Mouse (Mus musculus) spleen, adult 12 weeks (tissue): Measurements from ENCODE around the gene Trio.

Experiments
- DNase-seq: peaks from one replicate; pipeline ENCODE4 v3.0.0; 2022; ENCODE audit warnings: low spot score

Trio gene

DNA sequence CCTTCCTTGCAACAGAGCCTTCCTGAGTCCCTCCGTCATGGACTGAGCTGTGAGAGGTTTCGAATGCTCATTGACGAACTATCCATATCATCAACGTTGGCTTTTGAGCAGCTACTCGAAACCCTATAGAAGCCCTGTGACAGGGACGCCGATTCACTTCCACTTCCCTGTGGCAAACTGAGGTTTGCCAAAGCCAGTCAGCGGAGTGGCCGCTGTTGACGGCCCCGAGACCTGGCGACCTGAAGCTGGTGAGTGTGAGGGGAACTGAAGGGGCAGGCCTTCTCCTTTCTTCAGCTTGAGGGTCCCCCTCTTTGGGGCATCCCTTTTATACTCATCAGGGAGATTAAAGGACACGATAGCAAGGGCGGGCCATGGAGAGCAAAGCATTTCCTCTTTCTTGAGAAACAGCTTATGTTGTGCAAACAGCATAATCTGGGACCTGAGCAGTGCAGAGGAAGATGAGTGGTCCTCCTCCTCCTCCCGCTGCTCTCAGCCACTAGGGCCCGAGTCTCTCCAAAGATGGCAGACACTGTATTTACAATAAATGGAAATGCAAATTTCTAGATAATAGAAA lies 151.8 kb downstream of the Trio start:
- no peak for DNase-seq

DNA sequence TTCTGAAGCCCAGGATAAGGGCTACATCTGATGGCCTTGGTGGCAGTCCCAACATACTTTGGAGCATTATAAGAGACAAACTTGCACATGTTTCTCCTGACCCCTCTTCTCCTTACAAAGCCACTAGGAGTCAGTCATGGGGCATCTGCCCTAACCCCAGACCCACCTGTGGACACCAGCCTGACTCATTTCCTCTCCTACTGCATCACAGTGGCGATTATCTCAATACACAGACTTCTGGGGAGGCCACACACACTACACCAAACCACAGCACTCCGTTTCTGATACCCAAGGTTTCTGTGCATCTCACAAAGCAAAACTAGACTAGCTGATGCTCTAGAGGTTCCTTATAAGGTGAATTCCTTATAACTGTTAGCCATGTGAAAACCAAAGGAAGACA lies 153.4 kb downstream of the Trio start:
- DNase-seq: no peak

DNA sequence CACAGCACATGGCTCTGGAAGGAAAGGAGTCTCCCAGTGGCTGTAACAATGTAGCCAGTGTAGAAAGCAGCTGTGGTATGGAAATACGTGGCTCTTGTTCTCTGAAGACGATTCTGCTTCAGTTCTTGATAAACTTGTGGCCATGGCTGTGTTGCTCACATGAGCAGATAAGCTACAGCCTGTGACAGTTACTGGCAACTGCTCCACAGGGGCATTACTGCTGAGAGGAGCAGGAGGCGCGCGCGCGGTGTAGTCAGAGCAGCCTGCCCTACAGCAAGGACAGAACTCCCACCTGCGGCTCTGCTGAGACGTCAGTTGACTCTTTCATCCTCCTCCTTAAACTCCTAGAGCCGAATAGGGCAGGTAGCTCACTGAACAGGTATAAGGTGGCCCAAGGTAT lies 153.9 kb downstream of the Trio start:
- no peak for DNase-seq

- DNase-seq: no peak
Measured at GRCm38 (mm10) chr15:27871260-27871659, 154.4 kb downstream of the Trio start.

GRCm38 (mm10) chr15:27869001-27869400 lies 156.6 kb downstream of the Trio start:
- DNase-seq: no peak

DNA sequence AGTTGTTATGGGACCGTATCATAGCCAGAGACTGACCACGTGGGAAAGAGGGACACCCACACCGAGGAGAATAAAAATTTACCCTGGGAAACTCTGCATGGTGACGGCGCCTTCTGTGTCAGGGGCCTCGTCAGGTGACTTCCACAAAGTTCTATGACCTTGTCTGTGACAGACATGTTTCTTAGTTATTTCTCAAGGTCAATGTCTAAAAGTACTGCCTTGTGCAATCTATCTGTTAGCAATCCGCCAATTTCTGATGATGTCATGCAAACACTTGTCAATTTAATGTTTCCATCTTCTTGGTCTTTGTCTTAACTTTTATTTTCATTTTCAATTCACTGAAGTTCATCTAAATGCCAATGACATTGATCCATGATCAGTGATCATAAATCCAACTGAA lies 157.8 kb downstream of the Trio start:
- DNase-seq: no peak

- DNase-seq: no peak
Measured at GRCm38 (mm10) chr15:27866471-27866870, 159.2 kb downstream of the Trio start.

DNA sequence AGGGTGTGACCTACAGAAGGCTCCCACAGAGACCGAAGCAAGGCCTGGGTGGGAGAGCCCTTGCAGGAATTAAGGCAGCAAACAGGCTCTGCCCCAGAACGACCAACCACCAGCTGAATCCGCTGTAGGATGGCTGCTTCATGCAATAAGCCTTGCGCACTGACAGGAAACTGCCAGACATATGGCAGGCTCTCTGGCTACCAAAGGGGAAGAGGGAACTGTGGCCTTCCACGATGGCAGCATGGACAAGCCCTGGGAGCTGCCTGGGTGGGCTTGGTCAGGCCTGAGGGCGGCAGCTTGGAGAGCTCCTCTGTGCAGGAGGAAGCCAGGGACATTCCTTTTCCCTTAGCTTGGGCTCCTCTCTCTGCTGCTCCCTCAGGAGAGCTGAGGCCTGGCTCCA lies 159.6 kb downstream of the Trio start:
- no peak for DNase-seq

GRCm38 (mm10) chr15:27864397-27864796 lies 161.3 kb downstream of the Trio start:
- DNase-seq: no peak

- no peak for DNase-seq
Measured at GRCm38 (mm10) chr15:27862949-27863348, 162.7 kb downstream of the Trio start.

DNA sequence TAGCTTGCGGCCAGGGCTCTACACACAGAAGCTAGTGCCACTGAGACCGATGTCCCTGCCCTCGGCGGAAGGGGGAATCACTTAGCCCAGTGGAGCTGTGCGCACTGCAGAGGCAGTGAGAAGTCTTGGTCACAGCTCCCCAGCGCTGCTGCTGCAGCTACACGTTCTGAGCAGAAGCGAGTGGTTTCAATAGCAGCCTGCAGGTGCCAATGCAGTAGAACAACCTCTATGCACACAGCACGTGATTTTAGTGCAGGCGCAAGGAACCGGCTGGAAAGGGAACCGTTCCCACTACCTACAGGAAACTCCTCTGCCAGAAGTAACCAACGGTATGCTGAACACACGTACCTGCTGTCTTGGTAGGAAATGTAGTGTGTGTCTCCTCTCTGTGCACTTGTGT lies 165.2 kb downstream of the Trio start:
- no peak for DNase-seq

DNA sequence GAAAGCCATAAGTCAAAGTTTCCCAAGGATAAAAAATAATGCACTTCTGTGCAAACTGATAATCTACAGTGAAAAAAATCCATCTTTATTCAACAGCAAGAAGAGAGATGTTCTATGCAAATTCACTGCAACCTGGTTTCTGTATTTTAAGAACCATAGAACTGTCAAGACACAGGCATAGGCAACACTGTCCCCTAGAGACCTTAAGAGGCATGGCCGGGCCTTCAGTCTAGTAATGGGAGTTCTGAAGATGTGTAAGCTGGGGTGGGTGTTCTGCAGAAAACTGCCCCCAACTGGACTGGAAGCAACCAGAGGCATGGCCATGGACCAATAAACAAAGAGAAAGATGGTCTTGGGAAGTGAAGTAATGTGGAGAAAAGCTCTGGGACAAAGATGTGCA lies 166.1 kb downstream of the Trio start:
- DNase-seq: no peak

GRCm38 (mm10) chr15:27859115-27859514 lies 166.5 kb downstream of the Trio start:
- DNase-seq: no peak

GRCm38 (mm10) chr15:27858179-27858819 lies 167.3 kb downstream of the Trio start:
- no peak for DNase-seq

- no peak for DNase-seq
Measured at GRCm38 (mm10) chr15:27857242-27857641, 168.4 kb downstream of the Trio start.

GRCm38 (mm10) chr15:27856050-27856787 lies 169.4 kb downstream of the Trio start:
- DNase-seq: no peak

DNA sequence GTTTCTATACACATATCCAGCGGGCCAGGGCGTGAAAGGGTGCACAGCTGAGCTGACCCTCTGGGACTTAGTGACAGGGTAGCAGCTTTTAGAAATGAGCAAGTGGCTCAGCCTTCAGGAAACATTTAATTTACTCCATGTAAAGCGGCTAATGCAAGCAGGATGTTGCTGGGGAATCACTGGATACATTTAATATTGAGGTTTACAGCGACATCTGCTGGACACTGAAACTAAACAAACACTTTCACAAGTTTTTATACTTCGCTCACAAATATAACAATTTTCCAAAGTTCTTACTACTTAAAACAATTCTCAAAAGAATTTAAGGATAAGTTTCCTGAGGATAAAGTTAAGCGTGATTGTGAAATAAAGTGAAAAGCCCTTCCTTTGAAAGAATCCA lies 174.3 kb downstream of the Trio start:
- no peak for DNase-seq

GRCm38 (mm10) chr15:27850904-27851303 lies 174.7 kb downstream of the Trio start:
- no peak for DNase-seq

- no peak for DNase-seq
Measured at GRCm38 (mm10) chr15:27849910-27850309, 175.7 kb downstream of the Trio start.

GRCm38 (mm10) chr15:27841696-27842095 lies 184.0 kb downstream of the Trio start:
- DNase-seq: no peak

GRCm38 (mm10) chr15:27840579-27840978 lies 185.1 kb downstream of the Trio start:
- DNase-seq: no peak

GRCm38 (mm10) chr15:27840125-27840524 lies 185.5 kb downstream of the Trio start:
- no peak for DNase-seq

GRCm38 (mm10) chr15:27831646-27832045 lies 194.0 kb downstream of the Trio start:
- no peak for DNase-seq

- peak; percentile 15 for DNase-seq
Measured at GRCm38 (mm10) chr15:27827871-27828270, 197.8 kb downstream of the Trio start.
